Mouse (Mus musculus) hindbrain, embryonic 10.5 days (tissue): ENCODE data around the gene BC048671. TPM values are rescaled to one million over a fixed set of nuclear protein-coding genes. Genes with fewer than 3 reads are reported as not detected.

ENCODE experiments used
- DNase-seq: peaks from one replicate; pipeline ENCODE4 v3.0.0-alpha.2; 2017; ENCODE audit warnings: low spot score
- H3K27ac ChIP-seq: fragments of 300-500 bp; sonication (generic); 2 replicates; pipeline ENCODE4 v1.5.1; 2016; ENCODE audit warnings: mild to moderate bottlenecking, moderate library complexity
- H3K27me3 ChIP-seq: fragments of 300-500 bp; sonication (generic); 2 replicates; pipeline ENCODE4 v1.6.1; 2016; ENCODE audit warnings: mild to moderate bottlenecking; ENCODE audit not compliant: poor library complexity, insufficient read depth, severe bottlenecking
- H3K36me3 ChIP-seq: fragments of 300-500 bp; sonication (generic); 2 replicates; pipeline ENCODE4 v1.6.1; 2016; ENCODE audit warnings: mild to moderate bottlenecking, moderate library complexity
- H3K4me1 ChIP-seq: fragments of 300-500 bp; sonication (generic); replicated peaks from 2 replicates; pipeline ENCODE4 v1.6.1; 2016; ENCODE audit warnings: mild to moderate bottlenecking
- H3K4me3 ChIP-seq: fragments of 300-500 bp; sonication (generic); 2 replicates; pipeline ENCODE4 v1.5.1; 2016; ENCODE audit warnings: mild to moderate bottlenecking, moderate library complexity
- H3K9me3 ChIP-seq: fragments of 300-500 bp; sonication (generic); 2 replicates; pipeline ENCODE4 v1.6.1; 2016; ENCODE audit warnings: mild to moderate bottlenecking, moderate library complexity
- WGBS: fragments of 180-500 bp; shearing (Covaris S2); methylation state at CpG from one replicate; pipeline ENCODE4 v1.1.7; 2016; 5-methylcytosine and 5-hydroxymethylcytosine counted together
- polyA plus RNA-seq: library from polyadenylated mRNA; unstranded; fragments of >200 nt; fragmentation: Nextera tagmentation; extraction: Ambion mirVana; gene quantifications from 2 replicates; pipeline ENCODE4 v1.2.1, GENCODE M21; 2016

Gene BC048671
- polyA plus RNA-seq = not detected in 2 replicates

GRCm38 (mm10) chr6:90300919-90301318 lies at the start of gene BC048671:
TSS of gene BC048671 (plus strand) at chr6:90301219.
- H3K27me3 ChIP-seq = no peaks in the 10 kb centered on the region
- no peaks in the 10 kb centered on the region for H3K4me1 ChIP-seq
- DNase-seq = no peak
- H3K36me3 ChIP-seq = no peaks in the 10 kb centered on the region
- H3K9me3 ChIP-seq = 0 out of 2 replicates have a peak, but pooled peaks cover 10% of the 10 kb centered on the region
- WGBS = 86% methylated on average over 1 of the region's 1 CpGs
- H3K4me3 ChIP-seq = no peak within 1 kb of the TSS
- H3K27ac ChIP-seq = no peak within 1 kb of the TSS

- Histone ChIP-seq H3K27me3 (no peaks in the 10 kb centered on the region), H3K36me3 (no peaks in the 10 kb centered on the region), H3K27ac (no peak overlapping the region), H3K9me3 (peaks cover 18% of the 10 kb centered on the region), H3K4me1 (no peaks in the 10 kb centered on the region), H3K4me3 (no peak overlapping the region)
- no peak for DNase-seq
- WGBS = 56% methylated on average over 12 of the region's 12 CpGs
Measured at GRCm38 (mm10) chr6:90288265-90288664, 12.8 kb upstream of the BC048671 start.

GRCm38 (mm10) chr6:90306315-90306975 lies 5.4 kb downstream of the BC048671 start:
- no peaks in the 10 kb centered on the region for H3K36me3 ChIP-seq
- H3K4me1 ChIP-seq = no peaks in the 10 kb centered on the region
- DNase-seq = no peak
- H3K27ac ChIP-seq = no peak overlapping the region
- WGBS = 88% methylated on average over 6 of the region's 6 CpGs
- peaks cover 18% of the 10 kb centered on the region for H3K9me3 ChIP-seq
- no peaks in the 10 kb centered on the region for H3K27me3 ChIP-seq
- no peak overlapping the region for H3K4me3 ChIP-seq

GRCm38 (mm10) chr6:90308839-90309778 lies 8.1 kb downstream of the BC048671 start:
- Histone ChIP-seq H3K27me3 (no peaks in the 10 kb centered on the region), H3K27ac (no peak overlapping the region), H3K9me3 (peaks cover 18% of the 10 kb centered on the region), H3K36me3 (no peaks in the 10 kb centered on the region), H3K4me1 (no peaks in the 10 kb centered on the region), H3K4me3 (no peak overlapping the region)
- DNase-seq = no peak
- 88% methylated on average over 87 of the region's 87 CpGs for WGBS

GRCm38 (mm10) chr6:90315961-90316360 lies 14.9 kb downstream of the BC048671 start:
- Histone ChIP-seq H3K36me3 (no peaks in the 10 kb centered on the region), H3K9me3 (0 out of 2 replicates have a peak, but pooled peaks cover 5% of the 10 kb centered on the region), H3K4me3 (no peak overlapping the region), H3K4me1 (no peaks in the 10 kb centered on the region), H3K27me3 (no peaks in the 10 kb centered on the region), H3K27ac (no peak overlapping the region)
- DNase-seq = no peak
- 88% methylated on average over 5 of the region's 5 CpGs for WGBS

GRCm38 (mm10) chr6:90317510-90318258 lies 16.7 kb downstream of the BC048671 start:
- Histone ChIP-seq H3K27me3 (no peaks in the 10 kb centered on the region), H3K4me3 (no peak overlapping the region), H3K36me3 (no peaks in the 10 kb centered on the region), H3K9me3 (no peaks in the 10 kb centered on the region), H3K27ac (no peak overlapping the region), H3K4me1 (0 out of 2 replicates have a peak, but pooled peaks cover 4% of the 10 kb centered on the region)
- DNase-seq = no peak
- WGBS = 84% methylated on average over 2 of the region's 2 CpGs

GRCm38 (mm10) chr6:90319019-90319418 lies 18.0 kb downstream of the BC048671 start:
- Histone ChIP-seq H3K4me3 (no peak overlapping the region), H3K27ac (no peak overlapping the region), H3K27me3 (no peaks in the 10 kb centered on the region), H3K4me1 (0 out of 2 replicates have a peak, but pooled peaks cover 4% of the 10 kb centered on the region), H3K9me3 (no peaks in the 10 kb centered on the region), H3K36me3 (no peaks in the 10 kb centered on the region)
- no peak for DNase-seq
- WGBS = 92% methylated on average over 2 of the region's 2 CpGs

- Histone ChIP-seq H3K36me3 (no peaks in the 10 kb centered on the region), H3K9me3 (no peaks in the 10 kb centered on the region), H3K4me1 (0 out of 2 replicates have a peak, but pooled peaks cover 4% of the 10 kb centered on the region), H3K4me3 (no peak overlapping the region), H3K27me3 (no peaks in the 10 kb centered on the region), H3K27ac (no peak overlapping the region)
- 83% methylated on average over 7 of the region's 7 CpGs for WGBS
- no peak for DNase-seq
Measured at GRCm38 (mm10) chr6:90319475-90320191, 18.6 kb downstream of the BC048671 start.

- WGBS = 82% methylated on average over 5 of the region's 5 CpGs
- no peaks in the 10 kb centered on the region for H3K36me3 ChIP-seq
- H3K27me3 ChIP-seq = peaks cover 7% of the 10 kb centered on the region
- DNase-seq = no peak
- H3K27ac ChIP-seq = no peak overlapping the region
- peaks cover 9% of the 10 kb centered on the region for H3K4me1 ChIP-seq
- no peak overlapping the region for H3K4me3 ChIP-seq
- H3K9me3 ChIP-seq = no peaks in the 10 kb centered on the region
Measured at GRCm38 (mm10) chr6:90320429-90320828, 19.4 kb downstream of the BC048671 start.

GRCm38 (mm10) chr6:90321811-90322210 lies 20.8 kb downstream of the BC048671 start:
- no peaks in the 10 kb centered on the region for H3K9me3 ChIP-seq
- WGBS = 52% methylated on average over 4 of the region's 4 CpGs
- no peak for DNase-seq
- H3K4me1 ChIP-seq = peaks cover 9% of the 10 kb centered on the region
- H3K36me3 ChIP-seq = no peaks in the 10 kb centered on the region
- H3K27me3 ChIP-seq = peaks cover 10% of the 10 kb centered on the region
- no peak overlapping the region for H3K4me3 ChIP-seq
- no peak overlapping the region for H3K27ac ChIP-seq

- no peak overlapping the region for H3K27ac ChIP-seq
- H3K4me1 ChIP-seq = peaks cover 9% of the 10 kb centered on the region
- H3K4me3 ChIP-seq = no peak overlapping the region
- H3K36me3 ChIP-seq = no peaks in the 10 kb centered on the region
- H3K9me3 ChIP-seq = no peaks in the 10 kb centered on the region
- WGBS = 74% methylated on average over 3 of the region's 3 CpGs
- no peak for DNase-seq
- peaks cover 14% of the 10 kb centered on the region for H3K27me3 ChIP-seq
Measured at GRCm38 (mm10) chr6:90324026-90324425, 23.0 kb downstream of the BC048671 start.

- DNase-seq = no peak
- Histone ChIP-seq H3K4me1 (peaks cover 9% of the 10 kb centered on the region), H3K27ac (no peak overlapping the region), H3K27me3 (peaks cover 14% of the 10 kb centered on the region), H3K36me3 (no peaks in the 10 kb centered on the region), H3K4me3 (no peak overlapping the region), H3K9me3 (no peaks in the 10 kb centered on the region)
- 70% methylated on average over 3 of the region's 3 CpGs for WGBS
Measured at GRCm38 (mm10) chr6:90324463-90324862, 23.4 kb downstream of the BC048671 start.
